Mouse (Mus musculus): Measurements from ENCODE around the gene Dcaf17. TPM values are rescaled to one million over a fixed set of nuclear protein-coding genes. Genes with fewer than 3 reads are reported as not detected.

The Dcaf17 gene
- polyA plus RNA-seq, 1 experiment from 2014 or later = 18.3 TPM

DNA sequence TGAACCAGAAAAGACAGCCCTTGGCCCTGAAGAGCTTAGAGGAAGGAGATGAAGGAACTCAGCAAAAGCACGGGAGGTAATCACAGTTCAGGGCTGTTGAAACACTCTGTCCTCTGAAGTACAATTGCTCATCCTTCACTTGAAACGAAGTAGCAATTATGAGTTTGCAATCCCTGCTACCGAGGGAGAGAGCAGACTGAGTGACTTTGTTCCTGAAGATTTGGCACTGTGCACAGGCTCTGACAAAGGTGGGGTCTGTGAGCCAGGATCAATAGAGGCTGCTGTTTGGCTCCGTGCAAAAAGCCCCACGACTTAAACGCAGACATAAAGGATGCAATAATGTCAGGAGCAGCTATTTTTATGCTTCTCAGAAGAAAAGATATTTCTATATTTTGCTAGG lies 92.7 kb downstream of the Dcaf17 start:
- no peak overlapping the region for H3K9ac ChIP-seq
- 53% methylated on average over 6 of the region's 6 CpGs for WGBS (ENCODE audit: insufficient replicate concordance)
- H3K4me2 ChIP-seq = no peak overlapping the region
- no peak overlapping the region for H3K27ac ChIP-seq
- H3K36me3 ChIP-seq = no peaks in the 10 kb centered on the region
- ATAC-seq (ENCODE audit: low read depth) = no peak
- H3K4me3 ChIP-seq (replicated peaks) = no peak overlapping the region
- H3K4me1 ChIP-seq (replicated peaks) = peaks cover 6% of the 10 kb centered on the region; the same call in 1 of the 2 replicates
- H3K27me3 ChIP-seq = no peaks in the 10 kb centered on the region
- H3K9me3 ChIP-seq (replicated peaks) = no peaks in the 10 kb centered on the region
- DNase-seq = no peak

Other genes starting within 250 kb of the Dcaf17 start
- gene Tlk1, start 229.6 kb upstream of the Dcaf17 start, polyA plus RNA-seq (2015; fragmentation: Nextera tagmentation; extraction: Ambion mirVana) = 28.1 and 29.5 TPM in 2 replicates
- 10.0 and 12.7 TPM in 2 replicates for gene Mettl8, start 255 bp downstream of the Dcaf17 start, polyA plus RNA-seq (2015; fragmentation: Nextera tagmentation; extraction: Ambion mirVana)
- 0.60 and 0.85 TPM in 2 replicates for gene Cybrd1, start 62.6 kb downstream of the Dcaf17 start, polyA plus RNA-seq (2015; fragmentation: Nextera tagmentation; extraction: Ambion mirVana)
- 30.9 and 42.0 TPM in 2 replicates for gene Dync1i2, start 156.4 kb downstream of the Dcaf17 start, polyA plus RNA-seq (2015; fragmentation: Nextera tagmentation; extraction: Ambion mirVana)

Data from liver, embryonic 13.5 days (tissue).